Mouse (Mus musculus): Measurements from ENCODE around the gene Tmem56.

Tmem56 gene

DNA sequence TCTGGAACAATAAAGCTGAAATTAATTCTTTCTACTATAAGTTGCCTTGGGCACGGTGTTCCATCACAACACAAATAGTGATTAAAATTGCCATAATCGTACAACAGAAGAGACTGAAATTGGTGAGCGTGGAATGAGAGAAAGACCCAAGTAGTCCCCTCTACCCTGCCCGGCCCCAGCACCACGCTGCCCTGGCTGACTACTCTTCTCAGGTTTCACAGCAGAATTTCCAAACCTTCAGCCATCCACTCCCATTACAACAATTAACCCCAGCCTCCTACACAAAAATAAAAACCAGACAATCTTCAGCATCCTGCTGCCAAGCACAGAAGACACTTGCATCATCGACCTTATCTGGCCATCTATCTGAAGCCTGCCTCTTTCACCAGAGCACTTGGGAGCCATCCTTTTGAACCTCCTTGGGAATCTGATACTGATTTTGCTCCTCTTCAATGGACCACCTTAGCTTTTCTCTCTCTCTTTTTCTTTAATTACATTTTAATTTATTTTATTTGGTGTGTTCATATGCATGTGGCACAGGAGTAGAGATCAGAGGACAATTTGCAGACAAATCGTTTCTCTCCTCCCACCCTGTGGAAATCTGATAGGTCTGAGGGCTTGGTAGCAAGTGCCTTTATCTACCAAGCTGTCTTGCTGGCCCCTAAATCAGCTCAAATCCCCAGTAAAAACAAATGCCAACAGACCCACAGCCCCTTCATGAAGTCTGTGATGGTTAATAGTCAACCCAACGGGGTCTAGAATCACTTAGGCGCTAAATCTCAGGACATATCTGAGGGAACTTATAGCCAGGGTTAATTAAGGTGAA lies 40.6 kb downstream of the Tmem56 start:
- in situ Hi-C loops (cut with MboI), result no loop called here

DNA sequence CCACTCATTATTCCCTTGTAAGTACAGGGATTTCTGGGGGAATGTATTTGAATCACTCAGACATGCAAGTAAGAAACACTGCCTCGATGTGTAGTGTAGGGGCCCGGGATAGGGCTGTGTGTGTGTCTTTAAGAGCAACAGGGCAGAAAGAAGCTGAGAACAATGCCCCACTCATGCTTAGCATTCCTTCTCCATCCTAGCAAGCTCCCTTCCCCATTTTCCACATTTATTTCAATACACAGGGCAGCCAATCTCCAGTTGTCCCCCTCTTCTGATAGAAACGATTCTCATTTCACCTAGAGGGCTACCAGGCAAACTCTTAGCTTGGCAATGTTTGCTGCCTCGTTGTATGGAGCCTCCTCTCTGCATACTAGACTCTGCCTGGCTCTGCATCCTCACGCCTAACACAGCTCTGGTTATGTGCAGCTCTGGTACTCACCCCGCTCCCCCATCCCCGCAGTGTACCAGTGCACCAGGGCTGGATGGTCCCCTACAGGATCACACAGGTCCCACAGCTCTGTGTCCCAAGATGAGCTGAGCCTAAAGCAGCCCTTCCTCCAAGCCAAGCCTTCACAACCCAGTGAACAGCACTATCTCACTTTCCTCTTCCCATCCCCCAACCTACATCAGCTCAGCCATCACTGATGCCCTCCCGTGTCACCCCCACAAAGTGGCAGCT lies 42.4 kb downstream of the Tmem56 start:
- in situ Hi-C loops (cut with MboI), result no loop called here

DNA sequence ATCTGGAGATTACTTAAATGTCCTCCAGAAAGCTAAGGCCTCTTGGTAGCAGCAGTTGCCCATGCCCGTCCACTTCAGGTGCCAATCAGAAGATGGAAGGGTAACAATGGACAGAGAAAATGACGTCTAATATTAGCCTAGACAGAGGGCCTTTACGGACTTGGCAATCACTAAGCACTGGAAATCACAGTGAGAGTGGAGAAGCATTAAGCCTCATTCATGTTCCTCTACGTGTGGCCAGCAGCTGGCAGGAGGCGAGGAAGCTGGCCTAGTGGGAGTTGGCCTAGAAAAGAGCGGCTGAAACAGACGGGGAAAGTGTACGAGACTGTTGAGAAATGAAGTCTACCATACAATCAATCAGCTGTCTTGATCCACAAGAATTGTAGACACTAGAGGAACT lies 43.8 kb downstream of the Tmem56 start:
- in situ Hi-C loops (cut with MboI), result no loop called here

DNA sequence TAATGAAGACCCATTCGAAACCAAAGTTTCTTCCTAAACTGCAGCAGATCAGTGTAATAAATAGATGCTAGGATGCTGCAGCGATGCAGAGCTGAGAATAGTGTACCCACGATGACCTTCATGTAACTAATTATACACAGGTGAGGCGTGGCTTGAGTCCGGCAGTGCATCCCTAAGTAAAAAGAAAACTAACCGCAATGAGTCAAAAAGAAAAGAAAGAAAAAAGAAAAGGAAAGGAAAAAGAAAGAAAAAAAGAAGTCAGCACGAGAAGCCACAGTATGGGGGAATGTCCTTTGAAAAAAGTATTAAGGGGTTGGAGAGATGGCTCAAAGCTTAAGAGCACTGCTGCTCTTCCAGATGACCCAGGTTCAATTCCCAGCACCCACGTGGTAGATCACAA lies 58.1 kb downstream of the Tmem56 start:
- in situ Hi-C loops (cut with MboI), result no loop called here

DNA sequence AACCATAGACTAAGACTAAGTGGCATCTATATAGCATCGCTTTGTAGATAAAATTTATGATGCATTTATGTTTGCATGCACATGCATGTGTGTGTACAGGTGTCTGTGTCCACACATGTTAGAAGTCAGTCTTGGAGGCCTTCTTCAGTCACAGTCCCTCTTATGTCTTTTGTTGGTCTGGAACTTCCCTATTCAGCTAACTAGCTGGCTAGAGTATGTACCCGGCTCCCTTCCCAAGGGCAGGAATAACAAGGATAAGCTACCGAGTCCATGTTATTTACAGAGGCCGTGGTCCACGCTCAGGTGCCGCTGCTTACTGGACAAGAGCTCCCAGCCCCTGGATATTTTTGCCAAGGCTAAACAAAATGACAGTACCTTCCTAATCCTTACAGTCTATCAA lies 58.7 kb downstream of the Tmem56 start:
- in situ Hi-C loops (cut with MboI), result no loop called here

DNA sequence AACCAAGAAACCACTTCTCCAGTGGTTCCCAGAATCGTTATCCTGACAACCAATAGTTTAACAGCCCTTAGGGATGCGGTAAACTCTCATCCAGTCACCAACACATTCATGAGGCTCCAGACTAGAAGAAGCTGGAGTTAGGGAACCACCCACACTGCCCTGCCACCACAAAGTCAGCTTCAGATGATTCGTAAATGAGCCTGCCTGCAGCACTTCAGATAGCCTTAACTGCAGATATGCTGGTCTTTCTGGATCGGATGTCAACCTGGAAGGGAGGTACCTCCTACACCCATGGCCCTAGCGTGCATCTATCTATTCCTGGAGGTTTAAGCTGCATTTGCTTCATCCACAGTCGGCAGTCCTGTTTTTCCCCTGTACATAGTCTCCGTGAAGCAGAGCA lies 60.9 kb downstream of the Tmem56 start:
- in situ Hi-C loops (cut with MboI), result no loop called here

DNA sequence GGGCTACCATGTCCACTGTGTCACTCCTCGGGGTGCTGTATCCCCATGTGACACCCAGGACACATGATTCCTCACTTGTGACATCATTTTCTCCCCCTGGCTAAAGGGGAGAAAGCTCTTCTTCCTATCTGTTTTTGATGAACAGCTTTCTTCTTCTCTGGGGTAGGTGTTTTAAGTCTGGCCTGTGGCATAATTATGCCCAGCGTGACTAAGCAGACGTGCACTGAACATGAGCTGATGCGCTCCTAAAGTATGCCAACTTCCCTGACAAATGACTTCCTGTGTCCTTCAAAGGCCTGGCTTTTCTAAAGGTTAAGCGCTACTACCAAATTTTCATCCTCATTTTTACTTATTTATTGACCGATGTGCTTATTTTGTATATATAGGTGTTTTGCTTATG lies 65.9 kb downstream of the Tmem56 start:
- in situ Hi-C loops (cut with MboI), result no loop called here

DNA sequence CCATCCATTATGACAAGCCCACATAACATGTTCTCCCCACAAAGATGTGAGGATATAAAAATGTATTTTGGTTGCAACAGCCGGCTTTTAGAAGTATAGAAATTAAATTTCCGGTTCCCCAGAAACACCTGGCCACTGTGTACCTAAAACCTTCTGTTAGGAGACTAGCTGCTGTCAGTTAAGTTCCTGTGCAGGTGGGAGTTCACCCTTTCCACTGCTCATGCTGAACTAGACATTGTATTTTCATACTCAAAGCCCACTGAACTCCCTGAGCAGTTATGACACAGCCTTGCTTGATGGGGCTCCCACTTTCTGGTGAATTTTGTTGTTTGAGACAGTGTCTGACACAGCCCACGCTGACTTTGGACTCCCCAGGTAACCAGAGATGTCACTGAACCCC lies 69.4 kb downstream of the Tmem56 start:
- in situ Hi-C loops (cut with MboI), result no loop called here

DNA sequence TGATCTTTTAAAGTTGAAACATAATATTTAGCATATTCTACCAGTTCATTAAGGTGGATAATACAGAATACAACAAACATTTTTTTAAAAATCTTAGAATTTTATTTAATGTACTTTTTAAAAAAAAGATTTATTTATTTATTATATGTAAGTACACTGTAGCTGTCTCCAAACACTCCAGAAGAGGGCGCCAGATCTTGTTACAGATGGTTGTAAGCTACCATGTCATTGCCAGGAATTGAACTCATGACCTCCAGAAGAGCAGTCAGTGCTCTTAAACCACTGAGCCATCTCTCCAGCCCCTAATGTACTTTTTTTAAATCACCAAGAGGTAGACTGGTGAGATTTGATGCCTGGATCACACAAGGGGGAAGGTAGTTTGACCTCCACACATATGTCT lies 70.7 kb downstream of the Tmem56 start:
- in situ Hi-C loops (cut with MboI), result no loop called here

DNA sequence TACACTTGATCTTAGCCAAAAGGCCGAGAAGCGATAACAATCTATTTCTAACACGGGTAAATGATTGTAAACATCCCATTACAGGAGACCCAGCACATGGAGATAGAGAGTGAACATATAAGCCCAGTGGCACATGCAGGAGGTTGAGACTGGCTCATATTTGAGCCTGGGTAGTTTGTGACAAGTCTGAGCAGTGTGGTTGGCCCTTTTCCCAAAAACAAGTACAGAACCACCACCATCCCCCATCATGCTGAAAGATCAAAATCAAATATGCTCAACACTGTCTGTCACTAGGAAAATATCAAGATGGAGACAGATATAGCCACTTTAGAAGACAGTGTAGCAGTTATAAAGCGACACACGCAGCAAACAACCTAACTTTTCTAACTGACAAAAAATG lies 73.9 kb downstream of the Tmem56 start:
- in situ Hi-C loops (cut with MboI), result no loop called here

DNA sequence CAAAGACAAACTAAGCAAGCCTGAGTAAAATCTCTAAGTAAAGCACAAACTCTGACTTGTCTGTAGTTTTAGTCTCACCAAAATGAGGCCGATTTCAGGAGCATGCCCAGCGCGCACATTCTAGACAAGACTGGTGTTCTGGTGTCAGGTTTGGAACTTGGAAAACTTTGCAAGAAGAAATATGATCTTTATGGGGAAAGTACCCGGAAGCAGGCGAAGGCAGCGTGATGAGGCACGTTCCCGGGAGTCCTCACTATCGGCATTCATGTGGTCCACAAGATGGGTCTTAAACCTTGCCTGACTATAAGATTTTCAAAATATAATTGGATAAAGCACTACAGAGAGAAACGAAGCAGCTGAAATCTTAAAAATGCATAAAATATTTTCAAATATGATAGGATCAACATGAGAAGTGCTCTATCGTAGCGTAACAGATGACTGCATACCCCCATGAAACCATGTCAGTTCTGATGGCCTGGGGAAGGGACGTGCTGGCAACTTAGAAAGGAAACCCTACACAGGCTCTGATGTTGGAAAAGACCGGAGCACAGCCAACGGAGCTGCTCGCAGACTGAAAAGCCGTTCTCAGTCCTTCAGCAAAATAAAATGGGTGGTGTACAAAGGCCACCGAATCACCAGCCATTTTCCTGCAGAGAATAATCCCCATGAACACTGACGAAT lies 76.6 kb downstream of the Tmem56 start:
- in situ Hi-C loops (cut with MboI), result no loop called here

DNA sequence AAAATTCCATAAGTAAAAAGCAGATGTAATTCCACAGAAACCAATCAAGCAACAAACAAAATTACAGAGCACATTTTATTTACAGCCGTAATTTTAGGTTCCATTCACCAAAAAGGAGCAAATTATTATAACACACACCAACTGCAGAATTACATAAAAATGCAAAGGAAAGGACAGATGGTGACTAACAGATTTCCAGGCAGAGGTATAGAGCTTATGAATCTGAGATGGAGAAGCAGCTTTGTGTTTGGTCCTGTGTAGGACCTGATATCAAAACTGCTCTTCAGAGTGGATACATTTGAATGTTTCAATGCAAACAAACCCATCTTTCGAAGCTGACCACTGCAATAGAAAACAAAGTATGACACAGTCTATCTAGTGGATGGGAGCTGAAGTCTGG lies 80.3 kb downstream of the Tmem56 start:
- in situ Hi-C loops (cut with MboI), result no loop called here

DNA sequence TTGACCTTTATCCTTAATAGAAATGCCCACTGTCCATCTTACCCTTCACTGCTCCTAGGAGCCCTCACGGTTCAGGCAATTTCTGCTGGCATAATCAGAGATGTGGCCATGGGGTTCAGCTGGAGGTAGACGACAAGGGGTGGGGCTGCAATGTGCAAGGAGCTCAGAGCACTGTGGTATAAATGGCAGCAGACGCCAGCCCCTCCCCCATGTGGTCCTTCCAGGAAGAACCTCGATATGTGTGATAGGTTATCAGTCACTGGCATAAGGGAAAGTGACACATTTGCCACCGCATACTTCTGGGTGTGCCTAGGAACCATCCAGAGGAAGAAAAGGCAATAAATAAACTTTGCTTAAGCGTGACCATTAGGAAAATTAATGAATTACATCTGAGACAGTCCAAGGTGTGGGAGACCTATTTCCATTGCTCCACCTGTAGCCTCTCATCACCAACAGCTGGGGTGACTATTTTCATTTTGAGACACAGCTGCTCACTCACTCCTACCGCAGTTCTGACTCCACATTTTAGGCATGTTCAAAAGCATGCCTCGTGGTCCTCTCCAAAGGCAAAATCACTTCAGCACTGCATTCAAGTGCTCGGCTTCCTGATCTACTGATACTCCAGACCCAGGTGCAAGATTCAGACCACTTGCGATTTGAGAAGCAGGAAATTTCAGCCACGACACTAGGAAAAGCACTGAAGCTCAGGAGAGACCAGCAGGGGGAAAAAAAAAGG lies 81.7 kb downstream of the Tmem56 start:
- in situ Hi-C loops (cut with MboI), result no loop called here

DNA sequence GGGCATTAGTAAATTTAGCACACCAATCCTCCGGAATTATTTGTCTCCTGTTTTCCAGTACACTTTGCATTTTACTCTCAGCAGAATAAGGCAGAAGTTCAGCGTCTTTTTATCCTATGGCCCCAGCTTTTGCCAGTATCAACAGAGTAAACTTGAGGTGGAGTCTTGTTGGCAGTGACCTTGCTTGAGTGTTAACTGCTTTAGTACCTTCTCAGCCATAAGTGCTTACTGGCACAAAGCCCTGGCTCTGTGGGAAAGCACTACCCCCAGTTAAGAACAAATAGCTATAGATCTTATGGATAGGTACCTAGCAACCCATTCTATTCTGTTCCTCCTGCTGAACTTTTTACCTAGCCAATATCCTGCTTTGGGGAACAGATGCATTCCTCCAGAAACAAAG lies 93.7 kb downstream of the Tmem56 start:
- in situ Hi-C loops (cut with MboI), result no loop called here

DNA sequence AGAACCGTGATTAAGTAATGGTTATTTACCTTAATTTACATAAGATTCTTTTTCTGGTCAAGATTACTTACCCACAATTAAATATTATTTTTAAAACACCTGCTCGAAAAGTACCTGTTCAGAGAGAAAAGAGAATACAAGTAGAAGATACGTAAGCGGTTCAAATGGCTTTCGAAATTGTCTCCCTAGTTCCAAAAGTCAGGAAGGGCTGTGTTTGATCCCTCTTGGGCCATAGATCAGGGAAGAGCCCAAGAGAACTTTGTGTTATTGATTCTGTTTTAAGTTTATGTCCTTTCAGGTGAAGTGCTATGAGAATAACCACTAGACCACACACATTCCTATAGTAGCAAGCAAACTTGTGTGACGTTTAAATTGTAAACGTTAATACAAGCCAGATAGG lies 95.4 kb downstream of the Tmem56 start:
- in situ Hi-C loops (cut with MboI), result no loop called here

DNA sequence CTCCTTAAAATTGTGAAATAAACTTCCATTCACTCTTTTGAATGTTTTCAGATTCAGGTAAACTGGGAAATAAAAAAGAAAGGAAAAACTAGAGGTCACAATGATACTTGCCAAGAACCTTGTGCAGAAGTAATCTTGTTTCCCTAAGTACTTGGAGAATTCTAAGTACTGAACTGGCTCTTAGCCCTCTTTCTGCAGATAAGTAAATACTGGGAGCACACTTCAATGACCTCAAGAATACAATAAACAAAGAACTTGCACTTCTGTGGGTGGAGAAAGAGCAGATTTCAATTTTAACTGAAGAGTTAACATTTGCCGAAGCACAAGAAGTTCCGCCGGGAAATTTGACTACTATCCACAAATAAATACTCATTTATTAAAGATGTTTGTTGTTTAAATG lies 96.0 kb downstream of the Tmem56 start:
- in situ Hi-C loops (cut with MboI), result no loop called here

DNA sequence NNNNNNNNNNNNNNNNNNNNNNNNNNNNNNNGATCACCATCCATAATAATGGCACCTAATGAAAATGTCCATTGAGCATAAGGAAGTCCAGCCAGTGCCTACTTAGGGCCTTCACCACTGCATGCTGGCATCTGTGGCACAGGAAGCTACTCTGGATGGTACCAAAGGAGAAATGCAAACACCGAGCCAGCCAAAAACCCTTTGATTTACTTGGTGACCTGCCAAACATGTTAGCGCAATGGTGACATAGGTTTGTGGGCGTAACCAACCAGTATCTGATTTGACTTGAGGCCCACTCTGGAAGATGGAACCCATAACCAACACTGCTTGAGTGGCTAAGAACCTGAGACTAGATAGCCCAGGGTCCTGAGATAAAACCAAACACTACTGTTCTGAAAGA lies 97.7 kb downstream of the Tmem56 start:
- in situ Hi-C loops (cut with MboI), result no loop called here

DNA sequence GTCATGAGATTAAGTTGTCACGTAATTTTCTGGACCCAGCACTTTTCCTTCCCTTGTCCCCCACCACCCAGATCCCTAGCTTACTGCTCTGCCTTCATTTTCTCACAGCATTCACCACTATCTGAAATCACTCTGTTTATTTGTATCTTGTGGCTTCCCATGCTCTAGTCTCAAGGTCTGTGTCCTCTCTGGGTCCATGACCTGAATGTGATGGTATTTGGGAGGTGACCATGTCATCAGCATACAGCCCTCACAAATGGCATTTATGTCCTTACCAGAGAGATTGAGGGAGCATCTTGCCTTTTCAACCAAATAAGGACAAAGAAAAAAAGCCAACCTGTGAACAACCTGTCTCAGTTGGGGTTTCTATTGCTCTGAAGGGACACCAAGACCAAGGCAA lies 106.9 kb downstream of the Tmem56 start:
- in situ Hi-C loops (cut with MboI), result no loop called here

DNA sequence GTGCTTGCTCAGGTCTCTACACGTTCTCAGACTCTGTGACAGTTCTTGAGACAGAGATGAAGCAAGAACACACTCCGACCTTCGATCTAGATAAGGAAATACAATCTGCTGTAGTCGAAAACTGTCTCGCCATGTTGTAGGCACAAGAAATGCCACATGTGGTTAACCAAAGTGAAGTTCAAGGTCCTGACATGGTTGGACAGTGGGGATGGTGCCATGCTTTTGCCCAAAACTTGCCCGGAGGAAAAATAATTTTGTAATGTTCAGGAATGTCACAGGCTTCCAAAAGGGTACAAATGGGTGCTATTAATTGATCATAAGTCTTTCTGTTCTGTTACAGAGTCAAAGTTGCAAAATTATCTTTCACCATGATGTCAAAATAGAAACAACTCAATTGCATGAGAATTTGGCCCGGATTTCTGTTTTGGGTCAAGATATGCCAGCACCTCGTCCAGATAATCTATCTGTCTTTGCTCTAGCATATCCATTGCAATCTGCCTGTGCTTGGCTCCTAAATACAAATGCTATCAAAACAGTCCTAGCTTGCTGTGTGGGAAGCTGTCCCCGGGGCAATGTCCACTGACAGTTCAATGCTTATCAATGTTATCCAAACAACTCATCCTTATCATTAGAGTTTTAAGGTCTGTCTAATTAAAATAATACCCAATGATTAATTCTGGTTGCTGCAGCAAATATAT lies 108.5 kb downstream of the Tmem56 start:
- in situ Hi-C loops (cut with MboI), result loop anchor here (25.0 kb wide), 1 partner anchor 338 kb away; no protein-coding TSS in a partner anchor

DNA sequence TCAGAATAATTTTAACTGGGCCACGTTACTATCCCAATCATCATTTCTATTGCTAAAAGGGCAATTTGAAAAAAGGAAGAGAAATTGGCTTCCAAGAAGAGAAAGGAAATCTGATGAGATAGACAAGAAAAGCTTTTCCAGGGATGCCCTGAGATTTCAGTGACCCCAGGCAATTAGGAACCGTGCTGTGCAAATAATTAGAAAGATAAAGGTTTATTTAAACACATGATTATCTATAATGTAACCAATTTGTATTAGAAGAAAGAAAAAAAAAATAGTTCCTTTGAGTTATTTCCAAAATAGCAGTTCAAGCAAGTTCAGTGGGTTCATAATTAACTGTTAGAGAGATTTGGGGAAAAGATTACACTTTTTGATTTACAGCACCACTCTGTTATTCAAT lies 110.2 kb downstream of the Tmem56 start:
- in situ Hi-C loops (cut with MboI), result loop anchor here (25.0 kb wide), 1 partner anchor 340 kb away; no protein-coding TSS in a partner anchor

DNA sequence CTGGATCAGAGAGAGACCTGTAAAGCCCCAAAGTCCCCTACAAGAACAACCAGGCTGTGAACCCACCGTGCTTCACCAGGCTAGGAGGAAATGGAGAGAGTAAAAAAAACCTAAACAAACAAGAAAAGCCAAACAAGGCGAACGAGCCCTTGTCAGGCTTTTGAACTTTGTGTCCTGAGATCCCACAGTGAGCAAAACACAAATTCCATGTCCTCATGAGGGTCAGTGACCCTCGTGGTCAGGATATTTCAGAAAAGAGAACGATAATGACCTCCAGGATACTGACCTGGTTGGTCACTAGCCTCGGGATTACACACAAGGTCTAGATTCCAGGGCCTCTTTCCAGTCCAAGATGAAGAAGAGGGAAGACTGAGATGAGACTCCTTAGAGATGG lies 111.0 kb downstream of the Tmem56 start:
- in situ Hi-C loops (cut with MboI), result loop anchor here (25.0 kb wide), 1 partner anchor 340 kb away; no protein-coding TSS in a partner anchor
